Mouse (Mus musculus) megakaryocyte progenitor cell, adult 5-6 weeks (primary cell): Measurements from ENCODE around the gene Aars. TPM values are rescaled to one million over a fixed set of nuclear protein-coding genes. Genes with fewer than 3 reads are reported as not detected.
"Not testable (repeated sequence)": the region's sequence is repeated elsewhere in the genome, so short reads cannot be mapped to it uniquely, and the experiment has no call there.

ENCODE experiments used
- ATAC-seq: replicated peaks from 2 replicates; pipeline ENCODE4 v1.8.0; 2016; ENCODE audit warnings: mild to moderate bottlenecking, moderate TSS enrichment, inconsistent platforms; ENCODE audit not compliant: poor library complexity
- total RNA-seq, 2 experiments: library from RNA; stranded (forward) in 1 of 2; stranded (reverse) in 1 of 2; fragments of 157-497, 149-512 nt in 1 of 2; fragments of 200-1000 nt in 1 of 2; gene quantifications; 2 replicates each; pipeline versions ENCODE4 v1.2.3 to v1.2.4; 2015 to 2017

The Aars gene
- 12.8 and 15.5 TPM in 2 replicates for total RNA-seq (2015)
- total RNA-seq (2017), result 38.3 and 47.6 TPM in 2 replicates

DNA sequence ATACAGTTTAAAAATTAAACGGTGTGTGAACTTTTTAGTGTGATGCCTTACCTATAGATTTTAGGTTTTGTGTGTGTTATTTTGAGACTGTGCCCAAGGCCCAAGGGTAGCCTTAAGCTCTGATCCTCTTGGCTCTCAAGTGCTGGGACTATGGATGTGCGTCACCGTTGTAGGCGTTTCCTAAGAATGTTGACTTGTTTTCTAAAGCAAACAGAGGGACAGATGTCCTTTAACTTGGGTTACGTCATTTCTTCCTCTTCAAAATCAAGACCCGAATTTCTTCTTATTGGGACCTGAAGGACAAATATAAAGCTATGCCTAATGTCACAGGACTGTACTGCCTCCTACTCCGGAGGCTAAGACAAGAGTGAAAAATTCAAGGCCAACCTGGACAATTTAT, at the start of gene Aars:
Aars (plus strand) TSS at position 229 of the 400 bp plus-strand sequence.
- no peak for ATAC-seq

DNA sequence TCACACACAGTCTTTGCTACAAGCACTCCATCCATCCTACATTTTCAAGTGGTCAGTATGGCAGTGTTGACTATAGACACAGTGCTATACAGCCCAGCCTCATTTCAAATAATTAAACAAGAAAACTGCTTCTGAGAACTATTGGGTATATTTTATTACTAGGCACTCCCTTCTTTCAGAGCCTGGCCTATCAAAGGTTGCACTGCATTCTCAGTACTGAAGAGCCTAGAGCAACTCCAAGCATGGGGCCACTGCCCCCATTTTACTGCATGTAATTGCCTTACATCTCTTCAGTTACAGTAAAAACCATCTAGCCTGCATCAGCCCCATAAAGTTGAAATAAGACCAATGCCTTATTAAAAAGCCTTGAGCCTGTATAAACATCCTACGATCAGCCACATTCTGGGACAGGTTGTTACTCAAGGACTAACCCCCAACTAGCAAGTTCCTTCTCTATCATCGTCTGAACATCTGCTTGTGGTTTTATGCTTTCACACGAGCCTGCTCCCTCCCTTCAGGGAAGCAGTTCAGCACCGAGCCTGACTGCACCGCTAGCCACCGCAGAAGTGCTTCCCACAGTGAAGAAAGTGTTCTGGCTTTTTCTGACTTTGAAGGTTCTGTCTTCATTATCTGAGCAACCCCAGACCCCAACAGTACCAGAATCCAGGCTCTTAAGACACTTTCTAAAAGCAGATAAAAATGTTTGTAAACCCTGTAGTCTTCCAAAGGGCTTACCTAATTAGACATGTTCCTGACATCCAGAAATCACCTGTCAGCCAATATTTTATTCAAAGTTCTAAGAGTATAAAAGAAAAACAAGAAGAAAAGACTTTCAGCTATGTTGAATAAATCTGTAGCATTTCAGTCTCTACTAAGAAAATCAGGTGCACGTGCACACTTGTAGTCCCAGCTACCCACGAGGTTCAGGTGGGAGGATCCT, 44.9 kb upstream of the Aars start:
- peak; percentile 98 for ATAC-seq

DNA sequence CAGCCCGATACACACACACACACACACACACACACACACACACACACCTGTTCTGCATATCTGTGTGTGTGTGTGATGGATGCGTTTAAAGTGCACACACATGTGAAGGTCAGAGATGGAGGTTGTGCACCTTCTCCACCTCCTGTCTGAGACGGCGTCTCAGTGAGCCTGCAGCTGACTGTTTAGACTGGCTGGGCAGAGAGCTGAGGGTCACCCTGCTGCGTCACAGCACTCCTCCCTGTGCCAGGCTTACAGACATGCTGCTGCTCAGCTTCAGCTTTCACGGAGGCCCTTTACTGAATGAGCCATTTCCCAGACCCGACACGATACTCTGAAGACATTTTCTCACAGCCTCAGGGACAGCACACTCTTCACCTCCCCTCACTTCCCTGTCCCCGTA, 42.9 kb upstream of the Aars start:
- no peak for ATAC-seq

DNA sequence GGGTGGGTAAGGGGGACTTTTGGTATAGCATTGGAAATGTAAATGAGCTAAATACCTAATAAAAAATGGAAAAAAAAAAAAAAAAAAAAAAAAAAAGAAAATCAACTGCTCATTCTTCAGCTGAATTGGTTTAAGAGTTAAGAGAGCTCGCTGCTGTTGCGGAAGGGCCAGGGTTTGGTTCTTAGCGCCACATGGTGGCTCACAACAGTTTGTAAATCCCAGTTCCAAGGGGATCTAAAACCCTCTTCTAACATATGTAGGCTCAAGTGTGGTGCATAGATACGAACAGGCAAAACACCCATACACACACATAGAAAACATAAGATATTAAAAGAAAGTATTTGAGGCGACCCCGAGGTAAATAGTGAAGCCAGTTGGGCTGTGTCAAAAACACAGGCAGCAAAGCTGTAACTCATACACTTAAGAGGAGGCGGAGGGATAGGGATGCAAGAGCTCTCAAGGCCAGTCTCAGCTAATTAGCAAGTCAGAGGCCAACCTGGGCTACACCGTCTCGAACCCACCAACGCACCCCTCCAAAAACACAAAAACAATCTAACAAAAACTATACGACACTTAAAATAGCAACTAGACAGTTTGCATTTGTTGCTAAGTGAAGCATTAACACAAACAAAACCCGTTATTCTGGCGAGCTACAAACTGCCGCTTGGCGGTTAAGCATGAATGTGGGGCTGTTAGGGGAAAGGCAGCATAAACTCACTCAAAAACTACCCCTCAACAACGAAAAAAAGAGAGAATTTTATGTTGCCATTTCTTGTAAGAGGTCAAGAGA, 36.1 kb upstream of the Aars start:
- ATAC-seq, result no peak; the same call in 1 of the 2 replicates

DNA sequence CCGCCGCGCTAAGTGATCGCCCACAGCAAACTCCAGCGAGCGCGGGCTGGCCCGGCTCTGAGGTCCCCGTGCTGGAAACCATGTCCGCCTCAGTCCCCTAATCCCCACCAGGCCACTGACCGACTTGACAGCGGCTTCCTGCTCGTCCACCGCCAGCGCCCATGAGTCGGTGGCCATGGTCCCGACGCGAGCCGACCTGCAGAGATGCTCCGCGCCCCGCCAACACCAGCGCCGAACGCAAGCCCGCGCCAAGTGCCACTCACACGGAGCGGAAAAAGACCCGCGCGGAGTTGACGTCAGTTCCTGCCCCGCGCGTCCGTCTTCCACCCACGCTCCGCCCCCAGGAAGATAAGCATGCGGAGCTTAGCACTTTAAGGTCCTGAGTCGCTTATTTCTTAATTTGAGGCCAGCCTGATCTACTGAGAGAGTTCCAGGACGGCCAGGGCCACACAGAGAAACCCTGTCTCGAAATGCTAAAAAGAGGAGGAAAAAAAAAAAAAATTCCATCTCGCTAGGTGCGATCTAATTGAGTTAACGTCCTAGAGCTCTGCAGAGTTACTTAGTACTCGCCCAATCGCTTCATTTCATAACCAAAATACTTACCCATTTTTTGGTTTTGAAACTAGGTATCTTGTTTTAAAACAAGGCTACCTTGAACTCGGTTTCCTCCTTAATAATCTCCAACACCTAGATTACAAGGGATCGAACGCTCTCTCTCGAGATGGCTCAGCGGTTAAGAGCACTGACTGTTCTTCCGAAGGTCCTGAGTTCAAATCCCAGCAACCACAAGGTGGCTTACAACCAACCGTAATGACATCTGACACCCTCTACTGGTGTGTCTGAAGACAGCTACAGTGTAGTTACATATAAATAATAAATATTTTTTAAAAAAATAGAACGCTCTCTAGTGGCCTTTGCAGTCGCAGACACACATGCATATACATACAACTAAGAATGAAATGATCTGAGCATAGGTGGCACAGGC, 35.1 kb upstream of the Aars start, which contains the start of gene Ddx19a:
Ddx19a (minus strand) TSS at position 254 of the 985 bp plus-strand sequence.
- peak; percentile 98 for ATAC-seq

DNA sequence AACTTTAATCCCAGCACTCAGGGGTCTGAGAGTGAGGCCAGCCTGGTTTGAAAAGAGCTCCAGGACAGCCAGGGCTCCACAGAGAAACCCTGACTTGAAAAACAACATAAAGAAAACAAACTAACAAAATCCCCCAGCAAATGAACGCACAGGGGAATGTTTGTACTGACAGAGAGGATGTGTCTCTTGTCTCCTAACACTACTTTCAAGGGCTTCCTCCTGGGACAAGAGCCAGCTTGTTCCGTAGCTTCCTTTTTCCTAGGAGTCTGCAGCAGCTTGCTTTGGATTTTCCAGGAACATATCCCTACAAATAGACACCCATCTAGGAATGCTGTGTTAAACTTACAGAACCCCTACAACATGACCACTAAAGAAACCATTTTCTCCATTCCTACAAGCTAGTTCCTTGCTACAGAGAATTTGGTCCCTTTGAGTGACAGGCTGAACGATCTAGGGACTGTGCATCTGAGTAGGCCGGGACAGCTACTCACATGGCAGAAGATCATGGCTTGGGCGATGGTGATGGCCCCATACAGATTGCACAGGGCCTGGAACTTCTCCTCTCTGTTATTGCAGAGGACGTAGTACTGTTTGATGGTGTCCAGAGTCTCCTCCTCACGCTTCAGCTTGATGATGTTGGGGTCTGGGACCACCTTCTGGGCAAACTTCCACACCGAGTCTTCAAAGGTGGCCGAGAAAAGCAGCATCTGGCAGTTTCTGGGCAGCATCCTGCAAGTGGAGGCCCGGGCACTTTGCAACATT, 22.5 kb upstream of the Aars start:
- ATAC-seq, result not testable (repeated sequence)

DNA sequence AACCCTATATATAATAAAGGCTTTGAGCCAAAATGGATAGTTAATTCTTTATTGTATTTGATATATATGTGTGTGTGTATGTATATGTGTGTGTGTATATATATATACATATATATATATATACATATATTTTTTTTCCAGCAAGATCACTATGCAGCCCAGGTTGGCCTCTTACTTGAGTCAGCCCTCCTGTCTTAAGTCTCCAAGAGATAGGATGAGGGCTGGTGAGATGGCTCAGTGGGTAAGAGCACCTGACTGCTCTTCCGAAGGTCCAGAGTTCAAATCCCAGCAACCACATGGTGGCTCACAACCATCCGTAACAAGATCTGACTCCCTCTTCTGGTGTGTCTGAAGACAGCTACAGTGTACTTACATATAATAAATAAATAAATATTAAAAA, 6.3 kb upstream of the Aars start:
- ATAC-seq, result not testable (repeated sequence)

DNA sequence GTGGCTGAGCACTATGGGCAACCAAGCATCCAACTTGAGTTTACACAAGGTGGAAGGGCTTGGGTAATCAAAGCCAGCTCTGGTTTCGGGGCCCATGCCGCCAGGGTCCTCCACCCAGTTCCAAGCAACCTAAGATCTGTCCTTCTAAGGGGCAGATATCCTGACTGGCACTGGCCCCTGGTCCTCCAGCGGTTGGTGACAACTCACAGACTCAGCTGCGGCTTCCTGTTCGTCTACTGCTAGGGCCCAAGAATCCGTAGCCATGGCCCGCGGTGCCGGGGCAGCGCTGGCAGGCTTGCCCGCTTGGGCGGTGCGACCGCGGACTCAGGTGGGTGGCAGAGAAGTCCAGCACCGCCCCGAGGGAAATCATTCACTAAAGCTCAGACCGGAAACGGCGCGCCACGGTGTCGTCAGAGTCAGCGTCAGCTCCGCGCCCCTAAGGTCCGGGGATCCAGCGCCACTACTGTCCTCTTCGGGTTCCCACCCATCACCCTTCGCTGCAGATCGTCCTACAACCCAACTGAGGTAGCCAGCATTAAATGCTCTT, 5.5 kb upstream of the Aars start:
- peak; percentile 98 for ATAC-seq

DNA sequence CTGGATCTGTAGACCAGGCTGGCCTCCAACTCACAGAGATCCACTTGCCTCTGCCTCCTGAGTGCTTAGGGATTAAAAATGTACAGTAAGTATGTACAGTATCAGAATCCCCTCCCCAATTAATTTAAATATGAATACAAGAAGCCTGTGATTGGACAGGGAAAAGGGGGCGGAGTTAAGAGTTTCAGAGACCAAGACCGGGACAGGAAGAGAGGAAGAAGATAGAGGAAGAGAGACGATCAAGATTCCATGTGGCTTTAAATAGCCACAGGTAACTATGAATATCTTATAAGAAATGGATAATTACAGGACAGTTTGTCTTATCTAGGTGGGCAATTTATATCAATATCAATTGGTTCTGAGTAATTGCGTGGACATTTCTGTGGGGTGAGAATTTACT, 3.4 kb upstream of the Aars start:
- no peak for ATAC-seq

DNA sequence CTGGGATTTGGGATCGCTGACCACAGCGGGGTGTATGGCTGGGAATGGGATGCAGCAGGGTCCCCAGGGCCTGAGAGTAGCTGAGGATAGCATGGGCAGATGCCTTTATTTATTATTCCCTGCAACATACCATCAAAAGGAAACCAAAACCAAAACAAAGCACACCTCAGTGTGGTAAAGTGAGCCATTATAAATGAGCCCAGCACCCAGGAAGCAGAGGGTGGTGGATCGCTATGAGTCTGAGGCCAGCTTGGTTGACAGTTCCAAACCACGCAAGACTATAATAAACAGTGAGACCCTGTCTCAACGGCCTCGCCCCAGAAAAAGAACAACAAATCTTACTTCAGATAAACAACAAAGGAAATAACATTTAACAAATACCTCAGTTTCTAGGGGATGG, 2.9 kb upstream of the Aars start:
- ATAC-seq, result no peak

DNA sequence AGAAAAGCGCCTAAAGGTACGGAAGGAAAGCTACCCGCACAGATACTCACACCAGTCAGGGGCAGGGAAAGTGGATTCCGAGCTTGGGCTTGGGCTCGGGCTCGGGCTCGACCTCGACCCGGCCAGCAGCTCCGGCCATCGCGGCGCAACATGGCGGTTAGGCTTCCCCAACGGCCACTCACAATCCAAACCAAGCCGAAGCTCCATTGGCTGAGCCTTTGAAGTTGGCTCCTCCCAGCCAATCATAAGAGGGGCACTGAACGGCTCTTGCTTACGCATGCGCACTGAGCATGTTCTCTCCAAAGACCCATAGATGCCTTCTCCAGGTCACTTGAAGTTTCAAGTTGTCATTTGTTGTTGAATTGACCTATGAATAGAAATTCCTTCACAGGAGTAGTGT, 1.4 kb upstream of the Aars start, which contains the start of gene Ddx19b:
Ddx19b (minus strand) TSS at position 180 of the 400 bp plus-strand sequence.
- no peak for ATAC-seq

DNA sequence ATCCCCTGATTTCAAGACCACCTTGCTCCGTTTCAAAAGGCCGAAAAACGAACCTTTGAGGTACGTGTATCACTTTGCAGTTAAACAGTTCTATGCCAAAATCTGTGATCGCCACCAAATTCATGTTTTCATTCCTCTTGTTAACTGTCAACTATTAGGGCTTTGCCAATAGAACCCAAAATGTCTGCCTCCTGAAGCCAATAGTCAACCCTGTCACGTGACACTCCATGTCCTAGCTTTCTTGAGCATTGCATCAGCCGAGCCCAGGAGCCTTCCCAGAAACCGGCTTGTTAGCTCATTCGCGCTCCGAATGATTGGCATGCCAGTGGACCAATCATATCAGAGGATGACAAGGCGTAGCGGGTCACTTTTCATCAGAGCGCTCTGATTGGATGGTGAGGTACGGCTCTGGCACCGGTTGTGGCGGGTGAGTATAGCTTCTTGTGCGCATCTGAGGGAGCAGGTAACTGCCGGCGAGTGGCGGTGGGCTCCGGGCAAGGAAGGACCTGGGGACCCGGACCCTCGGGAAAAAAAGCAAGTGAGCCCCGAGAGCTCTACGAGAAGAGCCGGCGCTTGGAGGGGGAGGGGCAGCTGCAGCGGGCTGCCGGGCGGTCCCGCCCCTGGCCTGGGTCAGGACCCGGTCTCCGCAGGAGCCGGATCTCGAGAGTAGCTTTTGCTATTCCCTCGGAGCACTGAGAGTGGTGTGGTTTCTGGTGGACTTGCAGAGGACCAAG, 705 bp downstream of the Aars start:
- peak; percentile 98 for ATAC-seq

DNA sequence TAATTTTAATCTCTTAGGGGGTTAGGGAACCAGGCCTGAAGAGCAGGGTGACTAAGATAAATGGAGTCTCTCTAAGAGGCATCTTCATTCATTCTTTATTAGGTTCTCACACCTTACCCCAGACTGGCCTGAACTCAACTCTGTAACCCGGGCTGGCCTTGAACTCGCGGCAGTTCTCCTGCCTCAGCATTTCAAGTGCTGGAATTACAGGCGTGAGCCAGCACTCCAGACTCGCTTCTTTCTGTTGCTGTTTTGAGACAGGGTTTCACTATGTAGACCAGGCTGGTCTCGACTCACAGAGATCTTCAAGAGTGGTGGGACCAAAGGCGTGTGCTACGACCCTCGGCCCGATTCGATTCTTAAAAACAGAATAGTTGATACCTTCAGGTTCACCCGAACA, 1.3 kb downstream of the Aars start:
- ATAC-seq, result peak; percentile 10

DNA sequence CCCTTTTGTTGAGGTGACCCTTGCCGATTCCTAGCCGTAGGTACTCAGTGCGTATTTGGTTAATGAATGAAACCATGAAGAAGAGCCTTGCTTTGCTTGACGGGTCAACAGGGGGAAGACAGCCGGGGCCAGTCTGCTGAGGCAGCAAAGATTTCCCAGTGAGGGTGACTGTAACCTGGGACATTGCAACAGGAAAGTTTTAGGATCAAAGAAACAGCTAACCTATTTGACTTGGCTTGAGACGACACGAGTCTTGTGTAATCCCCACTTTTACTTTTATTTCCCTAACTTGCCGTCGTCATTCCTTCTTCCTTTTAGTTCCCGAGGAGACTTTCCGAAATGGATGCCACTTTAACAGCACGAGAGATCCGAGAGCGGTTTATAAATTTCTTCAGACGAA, 3.6 kb downstream of the Aars start:
- no peak for ATAC-seq

DNA sequence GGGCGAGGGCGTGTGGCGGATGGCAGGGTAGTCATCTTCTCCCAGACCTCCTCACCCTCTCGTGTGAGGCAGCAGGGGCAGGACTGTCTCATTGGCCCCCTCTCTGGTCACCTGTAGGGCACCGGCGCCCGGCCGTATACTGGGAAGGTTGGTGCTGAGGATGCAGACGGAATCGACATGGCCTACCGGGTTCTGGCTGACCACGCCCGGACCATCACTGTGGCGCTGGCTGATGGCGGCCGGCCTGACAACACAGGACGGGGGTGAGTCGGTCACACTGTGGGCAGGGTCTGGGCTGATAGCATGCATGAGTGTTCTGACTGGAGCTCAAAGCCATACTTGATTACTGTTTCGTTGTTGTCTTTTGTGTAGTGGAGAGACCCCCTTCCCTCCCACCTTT, 9.6 kb downstream of the Aars start:
- no peak for ATAC-seq

DNA sequence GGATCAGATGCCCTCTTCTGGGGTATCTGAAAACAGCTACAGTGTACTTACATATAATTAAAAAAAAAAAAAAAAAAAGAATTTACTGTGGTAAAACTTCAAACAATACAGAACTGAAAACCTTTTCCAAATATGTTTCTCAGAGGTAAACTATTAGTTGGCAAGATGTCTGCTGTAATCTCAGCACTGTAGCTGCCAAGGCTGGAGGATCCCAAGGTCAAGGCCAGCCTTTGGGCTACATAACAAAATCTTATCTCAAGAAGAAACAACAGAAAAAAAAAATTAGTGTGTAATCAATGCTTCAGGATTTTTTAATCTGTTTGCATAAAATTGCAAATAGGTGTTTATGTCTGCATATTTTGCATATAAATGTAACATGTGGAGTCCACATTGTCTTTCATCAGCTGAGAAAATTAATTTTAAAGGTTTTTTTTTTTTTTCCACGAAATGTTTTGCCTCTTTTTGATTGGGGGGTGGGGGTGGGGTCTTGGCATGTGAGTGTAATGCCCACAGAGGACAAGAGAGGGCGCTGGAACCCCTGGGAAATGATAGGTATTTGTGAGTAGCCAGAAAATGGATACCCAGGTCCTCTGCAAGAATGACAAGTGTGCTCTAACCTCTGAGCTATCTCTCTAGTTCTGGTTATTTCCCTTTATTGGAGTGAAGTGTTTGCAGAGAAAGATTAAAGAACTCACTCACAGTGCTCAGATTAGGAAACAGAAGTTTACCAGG, 11.2 kb downstream of the Aars start:
- peak; percentile 80 for ATAC-seq

DNA sequence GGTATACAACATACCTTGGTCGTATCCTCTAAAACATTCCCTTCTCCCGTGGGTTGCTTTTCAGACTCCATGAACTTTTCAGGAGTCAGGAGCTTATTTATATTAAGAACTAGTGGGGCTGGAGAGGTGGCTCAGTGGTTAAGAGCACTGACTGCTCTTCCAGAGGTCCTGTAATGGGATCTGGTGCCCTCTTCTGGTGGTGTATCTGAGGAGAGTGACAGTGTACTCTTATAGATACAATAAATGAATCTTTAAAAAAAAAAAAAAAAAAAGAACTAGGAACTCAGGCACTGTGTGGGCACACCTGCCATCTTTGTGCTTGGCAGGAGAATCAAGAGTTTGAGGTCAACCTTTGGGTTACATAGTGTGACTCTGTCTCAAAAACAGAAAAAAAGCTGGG, 15.8 kb downstream of the Aars start:
- ATAC-seq, result peak; percentile 61

DNA sequence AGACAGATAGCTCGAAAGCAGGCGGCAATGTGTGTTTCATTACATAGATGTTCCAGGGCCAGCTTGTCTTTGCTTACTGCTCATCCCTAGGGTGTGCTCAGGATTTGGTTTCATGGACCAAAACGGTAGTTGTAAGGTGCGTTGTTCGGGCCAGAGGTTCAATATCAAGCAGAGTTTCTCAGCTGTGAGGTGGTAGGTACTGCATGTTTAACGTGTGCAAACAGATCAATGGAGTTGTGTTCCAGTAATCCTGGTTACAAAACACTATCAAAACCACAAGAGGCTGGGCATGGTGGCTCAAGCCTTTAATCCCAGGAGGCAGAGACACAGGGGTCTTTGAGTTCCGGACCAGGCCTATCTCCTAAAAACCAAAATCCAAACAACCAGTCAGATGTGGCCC, 16.2 kb downstream of the Aars start:
- no peak for ATAC-seq
